Mouse (Mus musculus) spleen, adult 2 months (tissue): ENCODE results near the gene Gabrr2.

Source experiments
- CTCF ChIP-seq: fragments of 200-500 bp; IDR thresholded peaks from 2 replicates; pipeline ENCODE4 v1.5.1; 2011; ENCODE audit warnings: mild to moderate bottlenecking, inconsistent platforms; ENCODE audit not compliant: insufficient read depth, insufficient read length, insufficient replicate concordance; ENCODE audit errors: extremely low read depth
- POLR2A ChIP-seq: fragments of 200-500 bp; IDR thresholded peaks from 2 replicates; pipeline ENCODE4 v1.6.1; 2011; ENCODE audit warnings: low read depth, low read length, inconsistent platforms

- TF ChIP-seq CTCF (no peak), POLR2A (no peak)
Observed at GRCm38 (mm10) chr4:33054426-33054825, 8.4 kb upstream of the Gabrr2 start.
